Mouse (Mus musculus) cerebral cortex, adult 2 months (tissue): ENCODE measurements around the gene Slc25a30.

Experiments used
- WGBS: fragments of 180-500 bp; shearing (Covaris S2); methylation state at CpG from one replicate; pipeline ENCODE4 v1.1.7; 2018; 5-methylcytosine and 5-hydroxymethylcytosine counted together

Slc25a30 gene

DNA sequence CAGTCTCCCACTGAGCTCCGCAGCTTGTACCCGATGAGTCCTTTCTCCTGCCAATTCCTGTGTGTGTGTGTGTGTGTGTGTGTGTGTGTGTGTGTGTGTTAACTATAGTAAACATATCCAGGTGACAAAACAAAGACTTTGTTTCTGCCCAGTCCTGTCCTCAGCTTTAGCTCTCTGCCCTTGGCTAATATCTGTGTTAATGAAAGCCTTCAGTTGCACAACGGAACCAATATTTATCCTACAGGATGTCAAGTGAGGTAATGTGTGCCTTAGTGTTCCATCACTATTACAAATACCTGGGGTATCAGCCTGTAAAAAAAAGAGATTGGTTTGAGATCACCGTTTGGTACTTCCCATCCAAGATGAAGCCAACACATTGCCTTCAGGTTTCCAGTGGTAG lies 6.3 kb upstream of the Slc25a30 start:
- 90% methylated on average over 4 of the region's 4 CpGs for WGBS

DNA sequence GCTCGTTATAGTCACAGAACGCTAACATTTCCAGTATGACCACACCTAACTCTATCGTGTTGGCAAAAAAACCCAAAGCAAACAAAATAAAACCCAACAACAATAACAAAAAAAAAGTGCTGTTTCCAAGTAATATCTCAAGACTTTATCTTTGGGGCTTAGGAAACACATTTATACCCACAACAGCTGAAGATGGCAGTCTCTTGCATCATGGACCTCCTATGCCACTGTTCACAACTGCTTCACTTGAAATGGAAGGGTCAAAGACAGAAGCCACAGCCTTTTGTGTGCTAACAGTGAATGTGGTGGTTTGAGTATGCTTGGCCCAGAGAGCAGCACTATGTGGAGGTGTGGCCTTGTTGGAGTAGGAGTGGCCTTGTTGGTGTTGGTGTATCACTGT lies 4.5 kb upstream of the Slc25a30 start:
- 86% methylated on average over 3 of the region's 3 CpGs for WGBS

DNA sequence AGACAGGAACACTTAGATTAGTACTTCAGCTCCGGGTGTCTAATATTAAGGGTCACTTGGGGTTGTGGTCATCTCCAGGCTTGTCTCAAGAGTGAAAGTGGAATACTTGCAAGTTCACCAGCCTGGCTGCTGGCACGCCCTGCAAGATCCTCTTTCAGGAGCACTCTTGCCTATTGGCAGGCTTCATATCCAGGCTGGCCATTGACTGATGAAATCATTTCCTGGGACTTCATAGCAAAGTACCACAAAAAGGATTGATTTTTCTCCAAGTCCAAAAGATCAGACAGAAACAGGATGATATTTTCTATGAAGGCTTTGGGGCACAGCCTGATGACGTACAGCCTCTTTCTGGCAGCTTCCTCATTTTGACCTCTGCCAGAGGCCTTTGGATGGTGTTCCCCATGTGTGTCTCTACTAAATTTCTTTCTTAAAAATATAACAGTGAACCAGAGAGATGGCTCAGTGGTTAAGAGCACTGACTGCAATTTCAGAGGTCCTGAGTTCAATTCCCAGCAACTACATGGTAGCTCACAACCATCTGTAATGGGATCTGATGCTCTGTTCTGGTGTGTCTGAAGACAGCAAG lies 3.7 kb upstream of the Slc25a30 start:
- 87% methylated on average over 3 of the region's 3 CpGs for WGBS

DNA sequence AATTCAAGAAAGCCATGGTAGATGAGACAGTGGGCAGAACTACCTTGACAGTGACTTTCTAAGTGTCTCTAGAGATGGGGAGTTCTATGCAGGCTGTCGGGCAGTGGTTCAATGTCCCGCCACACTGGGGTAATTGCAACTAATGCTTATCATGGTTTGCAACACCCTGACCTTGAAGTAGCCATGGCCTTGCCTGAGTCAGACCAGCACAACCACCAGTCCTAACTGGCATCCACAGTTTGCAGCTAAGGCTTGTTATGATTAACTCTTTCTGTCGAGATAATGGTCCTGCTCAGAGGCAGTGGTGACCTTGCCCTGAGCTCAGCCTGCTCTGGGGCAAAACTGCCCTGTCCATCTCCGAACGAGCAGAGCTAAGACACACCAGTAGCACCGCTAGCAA lies 2.5 kb upstream of the Slc25a30 start:
- WGBS: 86% methylated on average over 6 of the region's 6 CpGs

DNA sequence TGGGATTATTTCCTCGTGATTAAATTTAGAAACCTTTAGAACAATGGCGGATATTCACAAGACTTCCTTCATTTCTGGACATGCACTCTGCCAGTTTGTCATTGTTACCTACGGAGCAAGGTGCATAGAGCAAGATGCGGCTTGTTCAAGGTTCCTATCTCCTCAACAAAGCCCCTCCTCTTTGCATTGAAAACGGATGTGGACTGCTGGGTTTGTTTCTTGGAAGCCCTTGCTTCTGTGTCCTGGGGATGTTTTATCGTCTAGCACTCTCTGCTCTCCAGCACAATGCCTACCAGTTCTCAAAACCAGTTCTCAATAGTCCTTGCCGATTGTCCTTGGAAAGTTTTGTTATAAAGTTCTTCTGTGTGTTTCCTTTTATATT lies 948 bp upstream of the Slc25a30 start:
- 40% methylated on average over 7 of the region's 7 CpGs for WGBS

DNA sequence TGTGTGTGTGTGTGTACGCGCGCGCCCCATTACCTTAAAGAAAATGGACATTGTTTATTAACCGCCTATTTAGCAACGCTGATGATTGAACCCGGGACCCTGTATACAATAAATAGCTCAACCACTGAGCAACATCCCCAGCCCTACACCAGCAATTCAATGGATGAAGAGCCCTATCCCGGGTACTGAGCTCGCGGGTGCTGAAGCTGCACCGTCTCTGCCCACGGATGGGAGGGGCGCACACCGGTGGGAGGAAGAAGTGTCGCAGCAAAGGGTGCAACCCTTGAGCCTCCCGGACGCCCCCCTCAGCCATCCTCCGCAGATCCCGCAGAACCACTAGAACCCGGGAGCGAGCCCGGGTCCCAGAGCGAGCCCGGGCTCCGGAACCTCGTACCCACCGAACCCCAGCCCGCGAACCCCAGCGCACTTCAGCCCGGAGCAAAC lies 391 bp downstream of the Slc25a30 start:
- WGBS: under 1% methylated on average over 31 of the region's 31 CpGs

DNA sequence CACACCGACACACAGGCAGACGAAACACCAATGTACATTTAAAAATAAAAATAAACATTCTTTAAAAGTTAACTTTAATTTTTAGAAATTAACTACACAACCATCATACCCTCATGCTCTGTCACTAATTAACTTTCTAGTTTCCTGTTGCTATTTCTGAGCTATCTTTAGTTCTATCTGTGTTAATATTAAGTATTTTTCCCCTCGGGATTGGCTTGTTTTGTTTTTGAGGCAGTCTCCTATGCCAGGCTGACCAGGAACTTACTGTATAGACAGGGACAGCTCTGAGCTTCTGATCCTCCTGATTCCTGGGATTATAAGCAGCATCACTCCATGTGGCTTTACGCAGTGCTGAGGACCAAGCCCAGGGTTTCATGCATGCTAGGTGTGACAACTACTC lies 6.9 kb downstream of the Slc25a30 start:
- 84% methylated on average over 4 of the region's 4 CpGs for WGBS

DNA sequence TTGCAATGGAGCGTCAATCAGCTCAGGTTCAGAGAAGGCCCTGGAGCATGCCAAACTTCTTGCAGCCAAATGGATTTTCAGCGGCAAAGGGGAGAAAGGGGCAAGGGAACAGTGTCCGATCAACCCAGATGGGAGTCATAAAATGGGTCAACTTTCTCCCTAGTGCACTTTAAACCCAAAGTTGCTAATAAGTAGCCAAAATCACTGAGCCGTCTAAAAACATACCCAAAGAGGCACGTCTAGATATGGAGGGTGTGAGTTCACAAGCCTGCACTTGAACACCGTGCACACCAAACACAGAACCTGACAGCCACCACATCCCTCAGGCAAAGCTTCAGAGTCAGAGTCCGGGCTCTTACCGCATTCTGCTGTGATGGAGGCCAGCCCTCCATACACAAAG lies 10.2 kb downstream of the Slc25a30 start:
- WGBS: 92% methylated on average over 8 of the region's 8 CpGs

DNA sequence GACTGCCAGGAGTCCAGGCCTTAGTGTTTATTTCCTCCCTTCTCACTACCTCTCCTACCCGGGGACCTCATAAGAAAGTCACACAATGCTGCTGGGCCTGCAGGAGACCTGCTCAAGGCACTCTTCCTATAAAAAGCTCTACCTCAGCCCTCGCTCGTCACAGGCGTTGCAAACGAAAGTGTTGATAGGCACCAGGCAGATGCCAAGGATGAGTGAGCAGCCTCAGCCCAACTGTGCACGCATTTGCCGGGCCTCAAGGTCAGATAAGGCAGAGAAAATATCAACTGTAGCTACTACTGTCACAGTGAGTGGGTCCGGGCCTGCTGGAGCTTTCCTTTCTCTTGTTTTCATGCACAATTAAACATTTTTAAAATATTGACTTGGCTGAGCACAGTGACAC lies 13.4 kb downstream of the Slc25a30 start:
- 78% methylated on average over 8 of the region's 8 CpGs for WGBS

DNA sequence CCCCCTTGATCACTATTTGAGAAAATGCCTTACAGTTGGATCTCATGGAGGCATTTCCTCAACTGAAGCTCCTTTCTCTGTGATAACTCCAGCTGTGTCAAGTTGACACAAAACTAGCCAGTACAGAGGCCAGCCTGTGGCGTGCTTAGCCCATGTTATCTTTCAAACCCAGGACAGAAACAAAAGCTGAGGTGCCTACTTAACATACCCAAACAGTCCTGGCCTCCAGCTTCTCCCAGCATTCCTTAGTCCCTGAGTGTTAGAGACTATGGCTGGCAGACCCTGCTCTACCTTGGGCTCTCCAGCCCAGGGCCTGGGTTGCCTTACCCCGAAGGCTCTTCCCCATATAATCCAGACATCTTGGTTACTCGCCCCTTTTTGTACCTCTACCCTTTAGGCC lies 14.4 kb downstream of the Slc25a30 start:
- 97% methylated on average over 3 of the region's 3 CpGs for WGBS

DNA sequence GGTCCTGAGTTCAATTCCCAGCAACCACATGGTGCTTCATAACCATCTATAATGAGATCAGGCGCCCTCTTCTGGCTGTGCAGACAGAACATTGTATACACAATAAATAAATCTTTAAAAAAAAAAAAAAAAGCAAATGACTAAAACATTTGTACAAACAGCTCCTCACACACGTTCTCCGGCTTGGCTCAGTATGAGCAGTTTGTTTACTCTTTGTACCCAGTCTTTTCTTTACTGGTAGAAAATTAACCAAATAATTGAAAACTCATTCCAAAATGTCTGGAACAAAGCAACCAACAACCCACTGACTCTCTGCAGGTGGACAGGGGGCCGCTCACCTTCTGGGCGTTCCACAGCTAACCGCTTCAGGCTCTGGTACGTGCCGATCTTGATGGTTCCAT lies 15.7 kb downstream of the Slc25a30 start:
- 88% methylated on average over 8 of the region's 8 CpGs for WGBS

DNA sequence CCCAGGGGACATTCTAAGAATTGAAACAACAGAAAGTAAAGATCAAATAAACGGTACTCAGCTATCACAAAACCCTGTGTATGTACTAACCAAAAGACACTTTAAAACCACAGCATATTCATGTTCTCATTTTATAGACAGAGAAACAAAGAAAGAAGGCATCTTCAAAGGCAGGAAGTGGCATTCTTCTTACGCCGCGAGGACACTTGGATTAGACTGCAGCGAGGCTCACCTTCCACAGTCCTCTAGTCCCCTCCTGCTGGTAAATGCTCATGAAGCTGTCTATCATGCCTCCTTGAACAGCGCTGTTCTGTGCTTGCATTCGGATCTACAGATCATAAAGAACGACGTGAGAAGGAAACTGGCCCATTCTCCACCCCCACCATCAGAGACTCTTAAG lies 17.5 kb downstream of the Slc25a30 start:
- 80% methylated on average over 9 of the region's 9 CpGs for WGBS

DNA sequence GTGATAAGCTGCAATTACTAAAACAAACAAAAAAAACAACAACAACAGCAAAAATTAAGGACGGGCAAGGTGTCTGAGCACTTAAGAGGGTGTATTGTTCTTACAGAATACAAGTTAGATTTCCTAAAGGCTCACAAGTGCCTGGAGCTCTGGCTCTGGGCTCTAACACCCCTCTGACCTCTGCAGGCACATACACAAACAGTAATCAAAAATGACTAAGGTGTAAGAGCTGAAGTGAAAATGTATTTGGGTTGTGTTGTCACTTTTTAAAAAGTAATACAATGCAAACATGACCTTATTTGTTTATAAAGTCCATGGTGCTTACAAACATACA lies 18.6 kb downstream of the Slc25a30 start:
- 13% methylated on average over 1 of the region's 1 CpGs for WGBS

DNA sequence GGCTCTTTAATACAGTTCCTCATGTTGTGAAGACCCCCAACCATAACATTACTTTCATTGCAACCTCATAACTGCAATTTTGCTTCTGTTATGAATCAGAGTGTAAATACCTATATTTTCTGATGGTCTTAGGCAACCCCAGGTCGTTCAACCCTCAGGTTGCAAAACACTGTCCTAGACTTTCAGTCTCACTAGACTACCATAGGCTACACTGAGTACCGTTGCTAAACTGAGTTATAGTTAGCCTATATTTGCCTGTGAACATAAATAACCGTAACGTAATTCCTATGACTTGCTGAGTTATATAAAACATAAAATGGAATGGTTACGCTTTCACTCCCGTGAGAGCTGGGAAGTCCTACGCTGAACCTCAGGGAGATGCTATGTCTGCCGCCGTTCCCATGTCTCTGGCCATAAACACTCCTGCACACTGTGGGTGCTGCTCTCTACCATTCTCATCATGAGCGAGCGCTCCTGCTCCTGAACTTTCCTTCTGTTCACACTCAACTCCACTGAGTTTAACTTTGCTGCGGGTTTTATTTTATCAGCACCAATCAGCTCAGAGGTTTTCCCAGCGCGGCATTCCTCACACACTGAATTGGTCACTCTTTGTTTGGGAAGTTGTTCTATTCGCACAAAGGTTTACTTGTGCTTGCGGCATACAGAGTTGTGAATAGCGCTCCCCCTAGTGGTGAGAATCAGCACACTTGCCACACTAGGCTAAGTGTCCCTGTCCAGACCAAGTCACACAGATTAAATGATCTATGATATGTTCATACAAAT lies 19.2 kb downstream of the Slc25a30 start:
- 37% methylated on average over 17 of the region's 17 CpGs for WGBS

DNA sequence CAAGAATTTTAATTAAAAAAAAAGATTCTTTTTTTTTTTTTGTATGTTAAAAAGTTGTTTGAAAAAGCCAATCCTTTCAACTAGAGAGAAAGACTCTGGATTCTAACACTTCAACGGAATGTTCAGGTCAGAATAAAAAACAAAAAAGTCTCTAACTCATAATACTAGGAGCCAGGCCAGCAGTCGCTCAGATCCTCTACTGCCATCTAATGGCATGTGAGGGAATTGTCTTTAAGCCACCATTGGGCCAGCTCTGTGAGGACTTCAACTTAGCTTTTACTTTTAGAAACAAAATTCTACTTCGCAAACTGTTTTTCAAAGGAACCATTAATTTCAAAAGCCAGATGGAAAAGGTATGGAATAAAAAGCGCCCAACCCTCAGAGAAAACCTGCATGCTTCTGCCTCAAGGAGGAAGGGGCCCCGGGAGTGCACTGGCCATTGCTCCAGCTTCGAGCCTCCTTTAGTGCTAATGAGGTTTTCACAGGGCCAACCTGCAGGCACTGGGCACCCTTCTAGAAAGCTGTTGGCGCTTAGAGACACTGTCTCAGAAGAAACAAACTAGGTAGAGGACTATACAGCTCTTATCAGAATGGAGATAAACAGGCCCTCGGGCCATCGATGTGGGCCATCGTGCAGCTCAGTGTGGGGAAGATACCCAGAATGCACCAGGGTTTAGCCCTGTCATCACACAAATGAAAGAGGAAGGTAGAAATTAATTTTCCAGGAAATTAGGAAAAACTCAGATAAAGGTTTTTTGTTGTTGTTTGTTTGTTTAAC lies 25.6 kb downstream of the Slc25a30 start:
- 60% methylated on average over 10 of the region's 10 CpGs for WGBS

DNA sequence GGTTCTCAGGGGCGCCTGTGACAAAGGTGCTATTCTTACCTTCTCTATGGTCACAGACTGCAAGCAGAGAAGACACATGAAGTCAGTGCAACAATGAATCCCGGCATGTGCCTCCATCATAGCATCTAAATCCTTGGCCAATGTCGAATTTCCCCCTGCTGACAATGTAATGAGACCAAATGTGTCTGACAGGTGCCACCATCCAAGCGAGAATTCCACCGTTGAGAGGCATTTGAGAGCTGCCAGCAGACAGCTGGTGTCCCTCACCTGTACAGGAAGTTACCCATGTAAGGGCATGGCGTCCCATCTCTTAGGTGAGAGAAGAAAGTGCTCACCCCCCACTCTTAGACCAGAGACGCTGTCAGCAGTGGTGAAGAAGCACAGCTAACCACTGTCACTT lies 28.4 kb downstream of the Slc25a30 start:
- 83% methylated on average over 7 of the region's 7 CpGs for WGBS

DNA sequence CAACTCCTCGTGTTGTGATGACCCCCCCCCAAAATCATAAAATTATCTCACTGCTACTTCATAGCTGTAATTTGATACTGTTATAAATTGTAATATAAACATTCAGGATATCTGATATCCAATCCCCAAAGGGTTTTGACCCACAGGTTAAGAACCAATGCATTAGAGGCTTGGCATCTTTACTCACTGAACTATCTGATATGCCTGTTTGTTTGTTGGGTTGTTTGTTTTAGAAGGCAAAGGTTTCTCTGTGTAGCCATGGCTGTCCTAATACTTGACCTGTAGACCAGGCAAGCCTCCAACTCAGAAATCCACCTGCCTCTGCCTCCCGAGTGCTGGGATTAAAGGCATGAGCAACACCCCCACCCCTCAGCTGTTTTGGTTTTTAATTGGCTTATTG lies 29.0 kb downstream of the Slc25a30 start:
- 85% methylated on average over 2 of the region's 2 CpGs for WGBS

DNA sequence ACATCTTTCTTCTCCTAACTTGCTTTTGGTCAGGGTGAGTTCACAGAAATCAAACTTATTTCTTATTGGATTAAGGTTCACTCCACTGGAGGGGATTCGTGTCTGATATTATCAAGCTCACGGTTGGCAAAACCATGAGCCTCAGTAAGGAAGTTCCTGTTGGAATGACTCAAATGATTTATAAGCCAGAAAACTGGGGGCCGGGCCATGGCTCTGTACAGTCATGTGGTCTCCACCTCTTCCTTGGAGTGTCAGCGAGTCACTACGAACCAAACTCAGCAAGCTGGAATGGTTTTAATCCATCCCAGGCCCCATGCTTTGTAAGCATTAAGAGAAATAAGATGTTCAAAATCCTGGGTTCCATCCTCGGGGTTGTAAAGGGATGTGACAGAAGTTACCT lies 29.9 kb downstream of the Slc25a30 start:
- WGBS: 86% methylated on average over 6 of the region's 6 CpGs

DNA sequence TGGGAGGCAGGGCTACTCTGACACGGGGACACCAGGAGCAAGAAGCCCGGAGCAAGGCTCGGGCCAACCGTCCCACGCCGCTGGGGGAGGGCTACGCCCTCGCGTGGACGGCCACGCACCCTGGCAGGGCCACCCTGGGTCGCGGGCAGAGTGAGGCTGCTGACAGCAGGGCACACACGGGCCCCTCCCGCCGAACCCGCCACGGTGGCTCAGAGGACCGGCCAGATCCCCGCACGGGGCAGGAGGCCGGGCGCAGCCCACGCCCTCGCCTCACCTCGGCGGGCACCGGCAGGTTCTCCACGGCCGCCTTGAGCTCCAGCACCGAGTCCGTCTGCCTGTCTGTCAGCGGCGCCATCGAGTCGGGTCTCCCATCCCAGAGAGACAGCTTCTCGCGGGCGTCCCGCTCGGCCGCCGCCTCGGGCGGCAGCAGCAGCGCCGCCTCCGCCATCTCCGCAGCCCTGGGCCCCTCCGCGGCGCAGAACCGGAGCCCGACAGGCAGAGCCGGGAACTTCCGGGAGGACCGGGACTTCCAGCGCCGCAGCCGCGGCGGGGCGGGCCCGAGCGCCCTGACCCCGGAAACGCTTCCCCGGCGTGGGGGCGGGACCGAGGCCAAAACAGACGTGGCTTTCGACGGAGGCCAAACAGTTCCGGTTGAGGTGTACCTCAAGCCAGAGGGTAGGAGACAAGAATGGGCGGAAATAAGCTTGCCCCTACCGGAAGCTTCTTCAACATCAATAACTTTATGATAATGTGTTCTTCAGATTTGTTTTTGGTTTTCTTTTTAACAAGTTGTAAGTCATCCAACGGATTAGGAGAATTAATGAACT lies 32.6 kb downstream of the Slc25a30 start, which contains the start of gene Cog3:
TSS of gene Cog3 (minus strand) at position 527 of the 827 bp plus-strand sequence.
- WGBS: under 1% methylated on average over 78 of the region's 78 CpGs

DNA sequence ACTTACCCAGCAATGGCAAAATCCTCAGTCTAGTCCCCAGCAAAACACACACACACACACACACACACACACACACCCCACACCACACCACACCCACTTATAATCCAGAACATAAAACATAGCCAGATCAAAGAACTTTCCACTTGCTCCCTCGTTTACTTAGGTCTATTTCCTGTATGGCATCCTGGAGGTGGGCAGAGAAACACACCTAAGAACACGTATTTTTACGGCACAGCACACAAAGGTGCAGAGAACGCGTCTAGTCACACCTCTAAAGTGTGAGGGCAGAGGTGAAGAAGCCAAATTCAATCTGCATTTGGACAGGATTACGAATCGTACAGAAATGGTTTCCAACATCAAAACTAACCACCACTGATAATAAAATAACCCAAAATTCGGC lies 33.6 kb downstream of the Slc25a30 start:
- WGBS: 51% methylated on average over 8 of the region's 8 CpGs

DNA sequence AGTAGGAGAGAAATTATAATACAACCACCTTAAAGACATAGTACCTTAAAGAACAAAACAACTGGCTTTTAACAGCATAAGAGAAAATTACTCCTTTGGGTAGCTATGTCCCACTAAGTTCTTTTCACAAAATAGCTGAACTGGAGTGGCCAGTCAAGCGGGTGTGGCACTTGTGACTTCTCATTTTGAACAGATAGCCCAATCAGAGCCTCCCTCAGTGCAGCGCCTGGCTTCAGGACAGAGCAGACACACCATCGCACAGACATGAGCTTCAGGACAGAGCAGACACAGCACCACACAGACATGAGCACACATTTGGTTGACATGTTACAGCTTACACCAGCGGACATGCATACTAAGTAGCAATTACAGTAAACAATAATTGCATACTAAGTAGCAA lies 35.8 kb downstream of the Slc25a30 start:
- 70% methylated on average over 4 of the region's 4 CpGs for WGBS

DNA sequence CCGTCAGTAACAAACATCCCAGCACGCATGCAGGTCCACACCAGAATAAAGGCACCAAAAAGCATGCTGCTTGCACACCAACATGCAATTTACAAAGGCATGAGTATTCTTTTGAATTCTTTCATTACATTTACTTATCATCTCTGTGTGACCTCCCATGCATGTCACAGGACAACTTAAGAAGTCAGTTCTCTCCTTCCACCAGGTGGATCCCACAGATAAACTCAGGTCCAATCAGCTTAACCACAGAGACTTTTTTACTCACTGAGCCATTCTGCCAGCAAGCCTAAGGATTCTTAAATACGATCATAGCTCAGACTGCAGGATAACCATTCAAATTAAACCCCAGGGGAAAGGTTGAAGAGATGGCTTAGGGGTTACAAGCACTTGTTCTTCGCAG lies 37.7 kb downstream of the Slc25a30 start:
- WGBS: 88% methylated on average over 4 of the region's 4 CpGs
